Mouse (Mus musculus) heart, postnatal 0 days (tissue): ENCODE results near the gene Olfr1042.

Source experiments
- CTCF ChIP-seq: IDR thresholded peaks from 2 replicates; pipeline ENCODE4 v1.5.1; 2016; ENCODE audit warnings: antibody characterized with exemption, control low read depth, low read depth
- EP300 ChIP-seq: IDR thresholded peaks from 2 replicates; pipeline ENCODE4 v1.6.1; 2016; ENCODE audit warnings: antibody characterized with exemption, low read depth

- TF ChIP-seq CTCF (no peak), EP300 (no peak)
Measured at GRCm38 (mm10) chr2:86177720-86178119, 16.1 kb upstream of the Olfr1042 start, which contains the start of gene Olfr1044.
